Mouse (Mus musculus) naive thymus-derived CD4-positive, alpha-beta T cell, adult 2 months (primary cell): ENCODE data around the gene Parp12.

Experiments
- DNase-seq: peaks from one replicate; pipeline ENCODE4 v3.0.0-alpha.2; 2011; ENCODE audit warnings: low read depth

Parp12 gene

GRCm38 (mm10) chr6:39057161-39057560, 61.0 kb downstream of the Parp12 start:
- DNase-seq, result no peak

- DNase-seq, result no peak
Observed at GRCm38 (mm10) chr6:39055831-39056261, 62.3 kb downstream of the Parp12 start.

GRCm38 (mm10) chr6:39054878-39055508, 63.2 kb downstream of the Parp12 start:
- DNase-seq, result no peak

GRCm38 (mm10) chr6:39054206-39054864, 63.8 kb downstream of the Parp12 start:
- DNase-seq, result no peak

- DNase-seq, result no peak
Observed at GRCm38 (mm10) chr6:39052636-39053035, 65.5 kb downstream of the Parp12 start.

GRCm38 (mm10) chr6:39051799-39052556, 66.2 kb downstream of the Parp12 start:
- DNase-seq, result no peak

GRCm38 (mm10) chr6:39050836-39051235, 67.3 kb downstream of the Parp12 start:
- no peak for DNase-seq

- DNase-seq, result no peak
Observed at GRCm38 (mm10) chr6:39049141-39049540, 69.0 kb downstream of the Parp12 start.

GRCm38 (mm10) chr6:39040451-39040850, 77.7 kb downstream of the Parp12 start:
- DNase-seq, result no peak
